Mouse (Mus musculus) erythroblast, embryonic 14.5 days (primary cell): ENCODE results near the gene Cep290.

ENCODE experiments used
- GATA1 ChIP-seq: IDR thresholded peaks from 2 replicates; pipeline ENCODE4 v1.6.1; 2012; ENCODE audit warnings: low read length, inconsistent platforms, mixed read lengths
- TAL1 ChIP-seq: IDR thresholded peaks from 3 replicates; pipeline ENCODE4 v1.6.1; 2012; ENCODE audit warnings: low read length, inconsistent platforms, mixed read lengths

- TF ChIP-seq TAL1: no peak
- no peak for TF ChIP-seq GATA1
Measured at GRCm38 (mm10) chr10:100564112-100564511, 76.8 kb downstream of the Cep290 start.
